Mouse (Mus musculus): ENCODE measurements around the gene Dpm2. TPM values are rescaled to one million over a fixed set of nuclear protein-coding genes. Genes with fewer than 3 reads are reported as not detected.

Gene Dpm2
- polyA plus RNA-seq, 1 experiment: 116 TPM

- WGBS: 33% methylated on average over 11 of the region's 11 CpGs
- peaks cover 13% of the 10 kb centered on the region for H3K4me1 ChIP-seq (ENCODE audit: control insufficient read depth, insufficient read depth, low read length)
- no peak for DNase-seq
- no peak overlapping the region for H3K4me3 ChIP-seq (replicated peaks; ENCODE audit: extremely low read depth, low read depth, low read length)
- no peak for TF ChIP-seq POLR2A (IDR thresholded peaks at IDR 0.05; ENCODE audit: borderline replicate concordance, extremely low read depth, low read depth, low read length)
- no peak for TF ChIP-seq CTCF (IDR thresholded peaks at IDR 0.05; ENCODE audit: insufficient read depth, low read length)
Observed at GRCm38 (mm10) chr2:32589213-32589795, 18.6 kb downstream of the Dpm2 start.

GRCm38 (mm10) chr2:32590224-32590623, 19.6 kb downstream of the Dpm2 start:
- DNase-seq: no peak
- Histone ChIP-seq H3K4me3 (replicated peaks; ENCODE audit: extremely low read depth, low read depth, low read length) (no peak overlapping the region), H3K4me1 (ENCODE audit: control insufficient read depth, insufficient read depth, low read length) (peaks cover 13% of the 10 kb centered on the region)
- no peak for TF ChIP-seq POLR2A (IDR thresholded peaks at IDR 0.05; ENCODE audit: borderline replicate concordance, extremely low read depth, low read depth, low read length)
- TF ChIP-seq CTCF (IDR thresholded peaks at IDR 0.05; ENCODE audit: insufficient read depth, low read length): no peak
- WGBS: 55% methylated on average over 10 of the region's 10 CpGs

- 55% methylated on average over 6 of the region's 6 CpGs for WGBS
- TF ChIP-seq POLR2A (IDR thresholded peaks at IDR 0.05; ENCODE audit: borderline replicate concordance, extremely low read depth, low read depth, low read length) (no peak), CTCF (IDR thresholded peaks at IDR 0.05; ENCODE audit: insufficient read depth, low read length) (no peak)
- no peak for DNase-seq
- peaks cover 13% of the 10 kb centered on the region for H3K4me1 ChIP-seq (ENCODE audit: control insufficient read depth, insufficient read depth, low read length)
- no peak overlapping the region for H3K4me3 ChIP-seq (replicated peaks; ENCODE audit: extremely low read depth, low read depth, low read length)
Observed at GRCm38 (mm10) chr2:32591249-32591648, 20.6 kb downstream of the Dpm2 start.

GRCm38 (mm10) chr2:32596725-32597124, 26.1 kb downstream of the Dpm2 start:
- TF ChIP-seq CTCF (IDR thresholded peaks at IDR 0.05; ENCODE audit: insufficient read depth, low read length): no peak
- no peak for TF ChIP-seq POLR2A (IDR thresholded peaks at IDR 0.05; ENCODE audit: borderline replicate concordance, extremely low read depth, low read depth, low read length)
- peaks cover 3% of the 10 kb centered on the region for H3K4me1 ChIP-seq (ENCODE audit: control insufficient read depth, insufficient read depth, low read length)
- no peak overlapping the region for H3K4me3 ChIP-seq (replicated peaks; ENCODE audit: extremely low read depth, low read depth, low read length)
- WGBS: 91% methylated on average over 13 of the region's 13 CpGs
- DNase-seq: no peak

GRCm38 (mm10) chr2:32597248-32597647, 26.6 kb downstream of the Dpm2 start:
- Histone ChIP-seq H3K4me1 (ENCODE audit: control insufficient read depth, insufficient read depth, low read length) (peaks cover 6% of the 10 kb centered on the region), H3K4me3 (replicated peaks; ENCODE audit: extremely low read depth, low read depth, low read length) (no peak overlapping the region)
- DNase-seq: peak; percentile 2
- TF ChIP-seq CTCF (IDR thresholded peaks at IDR 0.05; ENCODE audit: insufficient read depth, low read length) (no peak), POLR2A (IDR thresholded peaks at IDR 0.05; ENCODE audit: borderline replicate concordance, extremely low read depth, low read depth, low read length) (no peak)
- WGBS: 76% methylated on average over 5 of the region's 5 CpGs

- TF ChIP-seq POLR2A (IDR thresholded peaks at IDR 0.05; ENCODE audit: borderline replicate concordance, extremely low read depth, low read depth, low read length) (no peak), CTCF (IDR thresholded peaks at IDR 0.05; ENCODE audit: insufficient read depth, low read length) (no peak)
- Histone ChIP-seq H3K4me3 (replicated peaks; ENCODE audit: extremely low read depth, low read depth, low read length) (no peak overlapping the region), H3K4me1 (ENCODE audit: control insufficient read depth, insufficient read depth, low read length) (peaks cover 6% of the 10 kb centered on the region)
- DNase-seq: no peak
- 86% methylated on average over 5 of the region's 5 CpGs for WGBS
Observed at GRCm38 (mm10) chr2:32597699-32598098, 27.0 kb downstream of the Dpm2 start.

- no peak for DNase-seq
- Histone ChIP-seq H3K4me1 (ENCODE audit: control insufficient read depth, insufficient read depth, low read length) (peaks cover 6% of the 10 kb centered on the region), H3K4me3 (replicated peaks; ENCODE audit: extremely low read depth, low read depth, low read length) (no peak overlapping the region)
- TF ChIP-seq CTCF (IDR thresholded peaks at IDR 0.05; ENCODE audit: insufficient read depth, low read length) (no peak), POLR2A (IDR thresholded peaks at IDR 0.05; ENCODE audit: borderline replicate concordance, extremely low read depth, low read depth, low read length) (no peak)
- 60% methylated on average over 8 of the region's 8 CpGs for WGBS
Observed at GRCm38 (mm10) chr2:32598506-32598905, 27.8 kb downstream of the Dpm2 start.

- WGBS: 90% methylated on average over 3 of the region's 3 CpGs
- no peak for TF ChIP-seq CTCF (IDR thresholded peaks at IDR 0.05; ENCODE audit: insufficient read depth, low read length)
- no peak for TF ChIP-seq POLR2A (IDR thresholded peaks at IDR 0.05; ENCODE audit: borderline replicate concordance, extremely low read depth, low read depth, low read length)
- DNase-seq: no peak
- Histone ChIP-seq H3K4me1 (ENCODE audit: control insufficient read depth, insufficient read depth, low read length) (peaks cover 6% of the 10 kb centered on the region), H3K4me3 (replicated peaks; ENCODE audit: extremely low read depth, low read depth, low read length) (no peak within 1 kb of the TSS)
Observed at GRCm38 (mm10) chr2:32599409-32599808, 28.8 kb downstream of the Dpm2 start, which contains the start of gene St6galnac6. Gene St6galnac6, plus strand, starts transcription at chr2:32599709.

GRCm38 (mm10) chr2:32601417-32602065, 30.9 kb downstream of the Dpm2 start:
- 39% methylated on average over 8 of the region's 8 CpGs for WGBS
- DNase-seq: peak; percentile 42

GRCm38 (mm10) chr2:32602600-32603054, 32.0 kb downstream of the Dpm2 start:
- H3K4me1 ChIP-seq (ENCODE audit: control insufficient read depth, insufficient read depth, low read length): peaks cover 8% of the 10 kb centered on the region
- peak; percentile 92 for DNase-seq
- WGBS: 1% methylated on average over 11 of the region's 11 CpGs
- peak overlapping the region; percentile 55 for H3K4me3 ChIP-seq (replicated peaks; ENCODE audit: extremely low read depth, low read depth, low read length)
- peak; percentile 27; the same call in 1 of the 2 replicates for TF ChIP-seq POLR2A (IDR thresholded peaks at IDR 0.05; ENCODE audit: borderline replicate concordance, extremely low read depth, low read depth, low read length)
- TF ChIP-seq CTCF (IDR thresholded peaks at IDR 0.05; ENCODE audit: insufficient read depth, low read length): peak; percentile 88

More at GRCm38 (mm10) chr2:32601417-32602065, 30.9 kb downstream of the Dpm2 start:
- H3K4me1 ChIP-seq (ENCODE audit: control insufficient read depth, insufficient read depth, low read length): peaks cover 7% of the 10 kb centered on the region
- no peak overlapping the region for H3K4me3 ChIP-seq (replicated peaks; ENCODE audit: extremely low read depth, low read depth, low read length)
- TF ChIP-seq POLR2A (IDR thresholded peaks at IDR 0.05; ENCODE audit: borderline replicate concordance, extremely low read depth, low read depth, low read length) (no peak), CTCF (IDR thresholded peaks at IDR 0.05; ENCODE audit: insufficient read depth, low read length) (peak; percentile 55)

Measured in lung, adult 2 months (tissue).